Mouse (Mus musculus): ENCODE results near the gene Rnf43. TPM values are rescaled to one million over a fixed set of nuclear protein-coding genes. Genes with fewer than 3 reads are reported as not detected.

The Rnf43 gene
- polyA plus RNA-seq, 1 experiment from 2014 or later: 0.67 TPM

- WGBS: 2% methylated on average over 31 of the region's 31 CpGs
- H3K36me3 ChIP-seq: peaks cover 22% of the 10 kb centered on the region
- no peaks in the 10 kb centered on the region for H3K9me3 ChIP-seq
- peak; percentile 62 for ATAC-seq
- H3K4me1 ChIP-seq (replicated peaks): peaks cover 27% of the 10 kb centered on the region
- peak overlapping the region; percentile 88 for H3K4me3 ChIP-seq (replicated peaks)
- peak overlapping the region; percentile 59 for H3K27ac ChIP-seq
- peaks cover 15% of the 10 kb centered on the region for H3K27me3 ChIP-seq
- H3K9ac ChIP-seq (replicated peaks): peak overlapping the region; percentile 66
- H3K4me2 ChIP-seq (replicated peaks): peak overlapping the region; percentile 98
These were observed 74.2 kb downstream of the Rnf43 start for GRCm38 (mm10) chr11:87736647-87737134.

- peak; percentile 95 for ATAC-seq
- under 1% methylated on average over 53 of the region's 57 CpGs for WGBS
- Histone ChIP-seq H3K36me3 (peaks cover 27% of the 10 kb centered on the region), H3K27ac (peak within 1 kb of the TSS; percentile 59), H3K4me2 (replicated peaks) (peak within 1 kb of the TSS; percentile 98), H3K27me3 (peaks cover 15% of the 10 kb centered on the region), H3K9me3 (no peaks in the 10 kb centered on the region), H3K4me1 (replicated peaks) (peaks cover 27% of the 10 kb centered on the region), H3K9ac (replicated peaks) (peak within 1 kb of the TSS; percentile 83), H3K4me3 (replicated peaks) (peak within 1 kb of the TSS; percentile 88)
These were observed 74.7 kb downstream of the Rnf43 start, which contains the start of gene Supt4a for GRCm38 (mm10) chr11:87737175-87737740. Supt4a (plus strand) TSS chr11:87737552.

- Histone ChIP-seq H3K9me3 (no peaks in the 10 kb centered on the region), H3K27ac (no peak overlapping the region), H3K4me1 (replicated peaks) (no peaks in the 10 kb centered on the region), H3K27me3 (no peaks in the 10 kb centered on the region), H3K4me2 (replicated peaks) (no peak overlapping the region), H3K36me3 (peaks cover 60% of the 10 kb centered on the region), H3K9ac (replicated peaks) (no peak overlapping the region), H3K4me3 (replicated peaks) (no peak overlapping the region)
- no peak for ATAC-seq
- 97% methylated on average over 3 of the region's 3 CpGs for WGBS
These were observed 81.2 kb downstream of the Rnf43 start for GRCm38 (mm10) chr11:87743691-87744090.

DNA sequence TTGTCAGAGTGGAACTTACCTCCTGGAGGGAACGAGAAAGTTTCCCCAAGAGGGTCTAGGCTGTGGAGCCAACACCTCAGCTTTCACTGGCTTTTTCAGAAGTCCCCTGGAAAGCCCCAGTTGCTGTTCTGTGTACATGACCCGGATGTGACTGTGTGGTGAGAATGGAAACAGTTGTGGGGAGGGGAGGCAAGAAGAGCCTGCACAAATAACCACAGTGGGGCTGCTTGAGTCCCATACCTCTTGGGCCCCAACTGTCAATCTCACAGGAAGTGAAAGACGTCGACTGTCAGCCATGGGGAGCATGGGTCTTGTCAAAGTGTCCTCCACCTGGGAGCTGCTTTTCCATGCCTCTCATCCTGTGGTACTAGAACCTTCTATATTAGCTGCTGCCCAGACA is 82.4 kb downstream of the Rnf43 start:
- WGBS: 80% methylated on average over 4 of the region's 4 CpGs
- peaks cover 52% of the 10 kb centered on the region for H3K36me3 ChIP-seq

DNA sequence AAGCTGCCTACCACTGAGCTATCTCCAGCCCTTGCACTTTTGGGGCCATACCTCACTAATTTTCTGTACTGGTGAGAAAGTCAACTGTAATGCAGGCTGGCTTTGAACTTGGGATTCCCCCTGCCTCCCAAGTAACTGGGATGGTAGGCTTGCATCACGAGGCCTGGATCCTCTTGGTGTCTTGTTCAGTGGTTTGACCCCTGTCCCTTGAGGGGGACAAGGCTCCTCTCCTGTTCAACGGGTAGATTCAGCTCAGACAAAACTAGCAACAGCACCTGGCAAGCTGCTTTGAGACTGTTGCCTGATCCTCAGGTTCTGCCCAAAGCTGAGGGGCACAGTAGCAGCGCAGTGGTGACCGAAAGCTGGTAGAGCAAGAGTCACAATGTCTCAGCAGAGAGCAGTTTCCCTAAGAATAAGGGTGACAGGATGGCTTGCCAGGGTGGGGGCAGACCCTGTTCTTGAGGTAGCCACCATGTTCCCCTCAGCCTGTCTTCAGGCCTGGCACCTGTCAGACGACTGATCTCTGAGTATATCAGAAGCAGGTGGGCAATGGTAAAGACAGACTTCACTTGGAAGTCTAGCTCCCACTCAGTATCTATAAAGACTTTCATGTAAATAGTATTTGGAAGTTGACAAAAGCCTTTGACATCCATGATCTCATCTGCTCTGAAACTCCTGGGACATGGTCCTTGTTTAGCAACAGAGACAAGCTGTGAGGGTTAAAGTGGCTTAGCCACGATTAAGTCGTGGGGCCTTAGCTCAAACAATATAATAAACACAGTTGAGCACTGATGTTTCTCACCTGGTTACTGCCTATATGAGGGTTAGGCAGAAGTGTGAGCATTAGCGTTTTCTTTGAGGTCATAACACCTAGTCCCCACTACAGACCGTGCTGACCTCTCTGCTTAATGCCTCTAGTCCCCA is 83.4 kb downstream of the Rnf43 start:
- WGBS: 82% methylated on average over 9 of the region's 9 CpGs
- no peak for ATAC-seq
- Histone ChIP-seq H3K27ac (no peak overlapping the region), H3K9ac (replicated peaks) (no peak overlapping the region), H3K4me2 (replicated peaks) (no peak overlapping the region), H3K9me3 (no peaks in the 10 kb centered on the region), H3K4me1 (replicated peaks) (no peaks in the 10 kb centered on the region), H3K36me3 (peaks cover 43% of the 10 kb centered on the region), H3K27me3 (no peaks in the 10 kb centered on the region), H3K4me3 (replicated peaks) (no peak overlapping the region)

More for the DNA sequence above, 82.4 kb downstream of the Rnf43 start:
- H3K4me3 ChIP-seq (replicated peaks): no peak overlapping the region
- H3K4me2 ChIP-seq (replicated peaks): no peak overlapping the region
- no peak overlapping the region for H3K27ac ChIP-seq
- H3K4me1 ChIP-seq (replicated peaks): no peaks in the 10 kb centered on the region
- no peaks in the 10 kb centered on the region for H3K27me3 ChIP-seq
- no peak overlapping the region for H3K9ac ChIP-seq (replicated peaks)
- no peak for ATAC-seq
- H3K9me3 ChIP-seq: no peaks in the 10 kb centered on the region

DNA sequence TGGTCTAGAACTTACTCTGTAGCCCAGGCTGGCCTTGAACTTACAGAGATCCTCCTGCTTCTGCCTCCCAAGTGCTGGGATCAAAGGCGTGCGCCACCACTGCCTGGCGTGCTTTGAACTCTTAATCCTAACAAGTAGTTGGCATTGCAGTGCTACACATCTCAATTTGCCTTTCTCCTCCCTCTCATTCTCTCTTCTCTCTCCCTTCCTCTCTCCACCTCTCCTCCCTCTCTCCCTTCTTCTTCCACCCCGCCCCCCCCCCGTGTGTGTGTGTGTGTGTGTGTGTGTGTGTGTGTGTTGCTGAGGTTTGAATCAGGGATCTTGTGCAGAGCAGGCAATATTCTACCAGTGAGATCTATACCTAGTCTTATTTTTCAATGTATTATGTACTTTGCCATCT is 84.8 kb downstream of the Rnf43 start:
- Histone ChIP-seq H3K27me3 (no peaks in the 10 kb centered on the region), H3K27ac (no peak overlapping the region), H3K36me3 (peaks cover 32% of the 10 kb centered on the region), H3K9ac (replicated peaks) (no peak overlapping the region), H3K4me2 (replicated peaks) (no peak overlapping the region), H3K9me3 (no peaks in the 10 kb centered on the region), H3K4me1 (replicated peaks) (no peaks in the 10 kb centered on the region), H3K4me3 (replicated peaks) (no peak overlapping the region)
- no peak for ATAC-seq
- 91% methylated on average over 5 of the region's 5 CpGs for WGBS

GRCm38 (mm10) chr11:87747716-87748115 is 85.2 kb downstream of the Rnf43 start:
- WGBS: 90% methylated on average over 7 of the region's 7 CpGs
- Histone ChIP-seq H3K9ac (replicated peaks) (no peak overlapping the region), H3K4me2 (replicated peaks) (no peak overlapping the region), H3K27me3 (no peaks in the 10 kb centered on the region), H3K36me3 (peaks cover 28% of the 10 kb centered on the region), H3K4me3 (replicated peaks) (no peak overlapping the region), H3K4me1 (replicated peaks) (no peaks in the 10 kb centered on the region), H3K27ac (no peak overlapping the region), H3K9me3 (no peaks in the 10 kb centered on the region)
- no peak for ATAC-seq

GRCm38 (mm10) chr11:87748132-87749119 is 85.9 kb downstream of the Rnf43 start:
- H3K4me1 ChIP-seq (replicated peaks): no peaks in the 10 kb centered on the region
- no peak for ATAC-seq
- WGBS: 44% methylated on average over 19 of the region's 19 CpGs
- no peak overlapping the region for H3K4me3 ChIP-seq (replicated peaks)
- peaks cover 21% of the 10 kb centered on the region for H3K36me3 ChIP-seq
- H3K27ac ChIP-seq: no peak overlapping the region
- H3K27me3 ChIP-seq: no peaks in the 10 kb centered on the region
- H3K4me2 ChIP-seq (replicated peaks): no peak overlapping the region
- no peak overlapping the region for H3K9ac ChIP-seq (replicated peaks)
- H3K9me3 ChIP-seq: no peaks in the 10 kb centered on the region

DNA sequence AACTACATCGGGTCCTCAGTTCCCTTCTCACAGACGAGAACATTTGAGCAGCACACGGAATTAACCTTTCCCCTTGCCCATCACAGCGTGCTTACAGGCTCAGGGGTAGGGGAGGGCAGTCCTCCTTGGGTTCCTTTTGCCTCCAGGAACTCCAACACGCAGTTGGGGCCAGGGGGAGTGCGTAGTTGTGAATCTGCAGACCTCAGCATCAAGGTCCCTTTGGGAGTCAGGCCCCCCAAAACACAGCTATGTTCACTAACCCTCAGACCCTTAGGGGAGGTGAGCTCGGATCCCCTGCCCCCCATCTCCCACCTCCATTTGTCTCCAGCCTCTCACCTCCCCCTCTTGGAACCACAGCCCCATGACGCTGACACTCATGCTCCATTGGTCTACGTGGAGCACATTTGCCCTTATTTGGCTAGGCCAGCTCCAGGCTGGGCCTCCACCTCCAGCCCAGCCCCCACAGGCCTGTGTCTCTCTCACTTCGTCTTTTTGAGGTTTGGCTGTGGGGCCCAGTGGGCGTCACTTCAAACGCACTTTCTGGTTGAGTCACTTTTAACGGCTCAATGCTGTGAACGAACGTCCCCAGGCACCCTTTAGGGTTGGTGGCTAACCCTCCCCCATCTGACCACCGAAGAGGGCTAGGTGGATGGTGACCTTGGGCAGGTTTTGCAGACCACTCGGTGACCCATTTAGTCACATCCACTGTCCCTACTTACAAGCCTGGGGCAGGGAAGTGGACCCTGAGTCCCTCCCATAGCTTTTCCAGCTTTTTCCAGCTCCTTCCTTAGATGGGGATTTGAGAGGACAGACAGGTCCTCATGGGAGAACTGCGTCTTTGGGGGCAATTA is 86.9 kb downstream of the Rnf43 start:
- H3K4me3 ChIP-seq (replicated peaks): no peak overlapping the region
- no peak overlapping the region for H3K4me2 ChIP-seq (replicated peaks)
- no peak overlapping the region for H3K27ac ChIP-seq
- H3K9me3 ChIP-seq: no peaks in the 10 kb centered on the region
- no peak for ATAC-seq
- H3K36me3 ChIP-seq: peaks cover 11% of the 10 kb centered on the region
- 62% methylated on average over 18 of the region's 18 CpGs for WGBS
- no peaks in the 10 kb centered on the region for H3K27me3 ChIP-seq
- H3K9ac ChIP-seq (replicated peaks): no peak overlapping the region
- no peaks in the 10 kb centered on the region for H3K4me1 ChIP-seq (replicated peaks)

DNA sequence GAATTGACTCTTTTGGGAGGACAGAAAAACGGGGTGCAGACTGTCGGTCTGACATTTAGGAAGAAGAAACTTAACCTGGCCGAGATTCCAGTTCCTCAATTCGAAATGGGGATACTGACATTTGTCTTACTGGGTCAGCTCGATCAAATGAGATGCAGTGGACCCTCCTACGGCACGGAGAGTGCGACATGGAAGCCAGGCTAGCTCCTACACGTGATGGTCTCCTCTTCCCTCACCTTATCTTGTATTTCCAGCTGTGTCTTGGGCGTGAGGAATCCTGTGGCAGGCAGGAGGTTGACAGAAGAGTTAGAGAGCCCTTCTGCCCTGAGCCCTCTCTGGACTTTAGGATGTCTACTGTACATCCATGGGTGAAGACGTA is 87.5 kb downstream of the Rnf43 start:
- 84% methylated on average over 11 of the region's 11 CpGs for WGBS
- H3K4me2 ChIP-seq (replicated peaks): no peak overlapping the region
- no peak overlapping the region for H3K27ac ChIP-seq
- no peaks in the 10 kb centered on the region for H3K27me3 ChIP-seq
- H3K9me3 ChIP-seq: no peaks in the 10 kb centered on the region
- no peaks in the 10 kb centered on the region for H3K4me1 ChIP-seq (replicated peaks)
- H3K9ac ChIP-seq (replicated peaks): no peak overlapping the region
- H3K4me3 ChIP-seq (replicated peaks): no peak overlapping the region
- ATAC-seq: no peak
- peaks cover 5% of the 10 kb centered on the region; the same call in 1 of the 2 replicates for H3K36me3 ChIP-seq

DNA sequence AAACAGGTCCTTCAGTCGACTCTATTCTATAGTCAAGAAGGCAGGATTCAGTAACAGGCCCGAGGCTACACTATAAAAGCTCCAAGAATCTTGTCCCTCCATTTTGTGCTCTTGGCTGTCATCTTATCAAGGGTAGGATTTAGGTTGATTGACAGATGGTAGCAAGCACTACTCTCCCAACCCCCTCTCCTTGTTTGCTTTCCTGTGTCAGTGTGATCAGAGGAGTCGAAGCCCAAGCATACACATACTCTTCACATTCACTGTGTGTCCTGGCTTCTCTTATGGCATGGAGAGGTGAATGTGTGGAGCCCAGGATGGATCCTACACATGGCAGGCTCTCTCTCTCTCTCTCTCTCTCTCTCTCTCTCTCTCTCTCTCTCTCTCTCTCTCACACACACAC is 88.0 kb downstream of the Rnf43 start:
- ATAC-seq: no peak
- no peaks in the 10 kb centered on the region for H3K27me3 ChIP-seq
- H3K9ac ChIP-seq (replicated peaks): no peak overlapping the region
- no peak overlapping the region for H3K27ac ChIP-seq
- WGBS: 66% methylated on average over 3 of the region's 3 CpGs
- H3K4me1 ChIP-seq (replicated peaks): no peaks in the 10 kb centered on the region
- no peak overlapping the region for H3K4me2 ChIP-seq (replicated peaks)
- no peaks in the 10 kb centered on the region for H3K36me3 ChIP-seq
- no peak overlapping the region for H3K4me3 ChIP-seq (replicated peaks)
- no peaks in the 10 kb centered on the region for H3K9me3 ChIP-seq
